Mouse (Mus musculus): ENCODE data around the gene Hykk. TPM values are rescaled to one million over a fixed set of nuclear protein-coding genes. Genes with fewer than 3 reads are reported as not detected.

Gene Hykk
- total RNA-seq, 1 experiment from 2014 or later, result not detected

DNA sequence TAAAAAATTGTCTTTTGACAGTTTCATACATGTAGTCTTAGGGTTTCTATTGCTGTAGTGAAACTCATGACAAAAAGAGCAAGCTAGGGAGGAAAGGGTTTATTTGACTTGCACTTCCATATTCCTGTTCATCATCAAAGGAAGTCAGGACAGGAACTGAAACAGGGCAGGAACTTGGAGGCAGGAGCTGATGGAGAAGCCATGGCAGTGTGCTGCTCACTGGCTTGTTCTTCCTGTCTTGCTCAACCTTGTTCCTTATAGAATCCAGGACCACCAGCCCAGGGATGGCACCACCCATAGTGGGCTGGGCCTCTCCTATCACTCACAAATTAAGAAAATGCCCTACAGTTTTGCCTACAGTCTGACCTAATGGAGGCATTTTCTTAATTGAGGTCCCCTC, 46.6 kb downstream of the Hykk start:
- ATAC-seq (replicated peaks; ENCODE audit: insufficient number of reproducible peaks, low FRiP score, low TSS enrichment, poor library complexity, severe bottlenecking), result no peak

DNA sequence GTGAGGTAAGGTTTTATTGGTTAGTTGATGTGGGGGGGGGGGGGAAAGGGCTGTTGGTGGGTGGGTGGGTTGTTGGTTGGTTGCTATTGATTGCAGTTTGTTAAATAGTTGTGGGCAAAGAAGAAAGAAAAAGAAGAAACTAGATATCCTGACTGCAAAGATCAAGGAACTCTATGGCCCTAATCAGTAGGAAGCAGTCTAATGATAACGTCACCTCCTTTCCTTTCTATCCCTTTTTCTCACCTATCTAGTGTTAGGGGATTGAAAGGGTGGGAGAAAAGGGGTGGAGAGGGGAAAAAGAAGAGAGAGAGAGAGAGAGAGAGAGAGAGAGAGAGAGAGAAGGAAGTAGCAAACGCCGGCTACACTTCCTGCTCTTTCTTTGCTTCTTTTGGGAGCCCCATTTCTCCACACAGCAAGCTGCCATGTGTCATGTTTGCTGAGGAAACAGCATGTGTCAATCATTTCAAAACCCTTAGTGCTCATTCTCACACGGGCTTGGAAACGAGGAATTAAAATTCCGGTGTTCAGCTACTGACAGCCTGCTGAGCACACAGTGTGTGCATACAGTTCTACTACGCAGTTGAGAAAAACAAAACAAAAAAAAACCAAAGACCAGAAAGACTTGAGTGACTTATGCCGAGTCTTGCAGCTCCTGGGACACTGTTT, 53.0 kb downstream of the Hykk start:
- no peak for ATAC-seq (replicated peaks; ENCODE audit: insufficient number of reproducible peaks, low FRiP score, low TSS enrichment, poor library complexity, severe bottlenecking)

DNA sequence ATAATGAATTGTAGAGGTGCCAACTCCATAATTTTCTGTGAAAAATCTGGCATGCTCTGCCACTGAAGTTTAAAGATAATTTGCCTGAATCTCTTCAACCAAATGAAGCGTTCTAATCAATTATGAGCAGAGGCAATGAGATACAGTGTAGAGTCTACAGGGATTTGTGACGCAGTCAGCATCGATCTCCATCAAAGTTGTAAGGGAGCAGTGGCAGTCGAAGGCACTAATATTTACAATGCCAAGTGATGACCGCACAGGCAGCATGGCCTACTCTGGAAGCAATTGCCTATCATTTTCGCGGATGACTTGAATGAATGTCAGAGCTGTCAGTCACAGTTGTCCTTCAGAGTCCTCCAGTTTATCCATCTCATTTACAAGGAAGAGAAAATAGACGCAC, 63.6 kb downstream of the Hykk start, which contains the start of gene Chrna5:
Gene Chrna5, plus strand, starts transcription at position 207 of the 400 bp plus-strand sequence.
- no peak for ATAC-seq (replicated peaks; ENCODE audit: insufficient number of reproducible peaks, low FRiP score, low TSS enrichment, poor library complexity, severe bottlenecking)

DNA sequence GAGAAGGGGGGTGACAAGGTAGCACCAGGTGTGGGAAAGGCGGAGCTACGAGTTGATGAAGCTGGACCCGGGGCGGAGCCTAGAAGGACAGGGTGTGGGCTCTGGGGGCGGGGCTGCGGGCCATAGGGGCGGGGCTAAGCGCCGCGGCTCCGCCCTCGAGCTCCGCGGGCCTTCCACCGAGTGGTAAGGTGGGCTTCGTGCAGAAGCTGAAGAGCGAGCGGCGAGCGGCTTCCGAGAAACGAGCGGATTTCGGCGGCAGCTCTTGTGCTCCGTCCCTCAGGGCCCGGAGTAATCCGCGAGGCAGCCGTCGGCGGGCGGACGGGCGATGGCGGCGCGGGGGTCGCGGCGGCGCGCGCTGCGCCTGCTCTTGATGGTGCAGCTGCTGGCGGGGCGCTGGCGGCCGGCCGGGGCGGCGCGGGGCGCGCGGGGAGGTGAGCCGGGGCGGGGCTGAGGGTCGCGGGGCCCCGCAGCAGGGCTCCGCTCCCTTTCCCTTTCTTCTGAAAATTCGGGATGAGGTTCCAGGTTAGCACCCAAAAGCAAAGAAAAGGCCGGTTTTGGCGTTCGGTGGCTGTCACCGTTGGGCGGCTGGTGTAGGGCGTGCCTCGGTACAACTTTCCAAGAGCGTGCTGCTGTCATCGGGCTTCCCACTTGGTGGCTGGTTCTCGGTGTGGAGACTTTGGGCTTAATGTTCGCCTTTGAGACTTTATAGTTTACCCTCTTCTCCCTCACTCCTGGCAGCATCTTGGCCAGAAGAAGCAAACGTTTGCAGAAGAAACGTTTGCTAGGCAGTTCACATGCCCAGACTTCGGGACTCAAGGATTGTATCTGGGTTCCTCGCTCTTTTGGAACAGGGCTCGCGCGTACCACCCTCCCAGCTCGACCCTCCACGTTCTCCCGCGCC, 64.5 kb downstream of the Hykk start:
- no peak for ATAC-seq (replicated peaks; ENCODE audit: insufficient number of reproducible peaks, low FRiP score, low TSS enrichment, poor library complexity, severe bottlenecking)

DNA sequence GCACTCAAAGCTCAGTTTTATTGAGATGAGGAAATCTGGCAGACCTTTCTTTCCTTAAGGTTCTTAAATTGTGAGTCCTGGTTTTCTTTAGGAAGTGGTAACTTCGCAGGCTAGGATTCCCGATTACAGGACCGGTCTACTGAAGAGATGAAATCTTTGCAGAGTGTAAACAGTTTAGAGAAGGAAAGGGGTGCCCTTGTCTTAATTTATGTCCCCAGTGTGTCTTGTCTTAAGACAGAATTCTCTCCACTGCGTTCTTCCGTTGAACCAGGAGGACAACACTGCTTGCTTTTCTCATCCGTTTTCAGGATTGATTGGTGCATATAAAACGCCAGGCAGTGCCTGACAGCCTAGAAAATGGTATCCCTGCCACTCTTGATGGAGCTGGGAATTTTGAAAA, 65.3 kb downstream of the Hykk start:
- ATAC-seq (replicated peaks; ENCODE audit: insufficient number of reproducible peaks, low FRiP score, low TSS enrichment, poor library complexity, severe bottlenecking), result no peak

DNA sequence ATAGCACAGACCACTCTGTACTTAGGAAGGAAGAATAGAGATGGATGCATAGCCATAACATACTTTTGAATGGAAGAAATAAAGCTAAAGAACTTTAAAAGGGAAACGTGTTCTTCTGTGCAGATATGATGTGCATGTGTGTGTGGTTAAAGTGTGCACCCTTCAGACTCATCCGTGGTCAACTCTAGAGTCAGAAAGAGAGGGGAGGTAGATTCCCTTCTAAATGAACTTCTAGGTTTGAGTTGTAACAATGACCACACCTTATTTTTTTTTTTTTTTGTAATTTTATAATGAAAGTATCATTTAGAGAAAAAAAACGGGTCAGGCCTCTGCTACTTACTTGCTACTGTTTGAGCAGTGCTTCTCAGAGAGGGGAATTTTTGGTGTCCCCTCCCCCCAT, 73.3 kb downstream of the Hykk start:
- no peak for ATAC-seq (replicated peaks; ENCODE audit: insufficient number of reproducible peaks, low FRiP score, low TSS enrichment, poor library complexity, severe bottlenecking)

DNA sequence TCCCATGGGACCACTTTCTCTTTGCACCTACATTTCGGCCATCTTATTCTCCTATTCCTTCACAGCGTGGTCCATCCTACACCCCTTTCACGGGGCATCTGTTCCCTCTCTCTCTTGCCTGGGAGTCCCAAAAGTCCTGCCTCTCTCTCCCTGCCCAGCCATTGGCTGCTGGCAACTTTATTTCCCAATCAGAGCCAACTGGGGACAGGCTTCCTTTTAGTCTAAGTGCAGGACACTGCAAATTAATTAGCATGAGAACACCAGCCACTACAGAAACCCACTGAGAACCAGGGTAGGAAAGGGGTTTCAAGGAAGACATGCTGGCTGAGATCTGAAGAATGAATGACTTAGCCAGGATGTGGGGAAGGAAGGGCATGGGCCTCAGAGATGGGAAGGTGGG, 77.3 kb downstream of the Hykk start:
- no peak for ATAC-seq (replicated peaks; ENCODE audit: insufficient number of reproducible peaks, low FRiP score, low TSS enrichment, poor library complexity, severe bottlenecking)

DNA sequence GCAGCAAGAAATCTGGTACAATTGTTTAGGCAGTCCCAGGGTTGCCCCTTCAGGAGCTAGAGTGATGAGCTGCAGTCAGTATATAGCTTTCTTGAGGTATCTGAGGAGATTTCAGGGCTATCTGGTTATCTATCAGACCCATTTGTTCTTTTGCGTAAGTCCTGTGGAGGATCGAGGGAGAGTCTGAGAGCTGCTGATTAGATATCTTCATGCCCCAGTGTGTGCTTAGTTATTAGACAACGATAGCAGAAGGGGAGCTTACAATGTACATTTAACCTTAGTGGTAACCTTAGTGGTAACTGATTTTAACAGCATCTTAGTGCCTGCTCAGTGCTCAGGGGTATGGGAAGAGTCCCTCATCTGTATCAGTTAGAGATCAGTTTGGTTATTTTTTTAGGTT, 78.6 kb downstream of the Hykk start:
- no peak for ATAC-seq (replicated peaks; ENCODE audit: insufficient number of reproducible peaks, low FRiP score, low TSS enrichment, poor library complexity, severe bottlenecking)

Other genes with a start within 250 kb of the Hykk start
- 6.1 to 14.0 TPM (median 7.8 TPM) in 3 replicates for gene Dnaja4, start 218.4 kb upstream of the Hykk start, total RNA-seq (2017)
- 32.9 to 54.9 TPM (median 49.8 TPM) in 3 replicates for gene Wdr61, start 182.8 kb upstream of the Hykk start, total RNA-seq (2017)
- gene Crabp1, start 152.5 kb upstream of the Hykk start, total RNA-seq (2017), result not detected in 3 replicates
- 21.2 to 58.3 TPM (median 23.0 TPM) in 3 replicates for gene Ireb2, start 53.5 kb upstream of the Hykk start, total RNA-seq (2017)
- gene Psma4, start 33.5 kb downstream of the Hykk start, total RNA-seq (2017), result 243 to 326 TPM (median 251 TPM) in 3 replicates
- not detected in 3 replicates for gene AY074887, start 33.7 kb downstream of the Hykk start, total RNA-seq (2017)
- not detected in 3 replicates for gene Chrna5, start 63.6 kb downstream of the Hykk start, total RNA-seq (2017)
- gene Chrna3, start 109.3 kb downstream of the Hykk start, total RNA-seq (2017), result not detected in 3 replicates
- 0.32 TPM in 1 of 3 replicates, not detected in the others for gene Chrnb4, start 131.5 kb downstream of the Hykk start, total RNA-seq (2017)
- 39.7 to 49.5 TPM (median 44.0 TPM) in 3 replicates for gene Ube2q2, start 231.6 kb downstream of the Hykk start, total RNA-seq (2017)

Measured in monocyte, adult 5-6 weeks (primary cell).